Mouse (Mus musculus) hindlimb bud, embryonic 11.5 days (tissue): ENCODE measurements at regions not wholly inside any gene's neighbourhood (a gene's known extent, or its start where the extent isn't known, plus 50 kb on each side); places are given as distances from the start of the nearest gene placed in this dataset.
A peak's percentile ranks its signal among the peaks of the same experiment; 100 is the strongest.

Experiments used
- DNase-seq: peaks from one replicate; pipeline ENCODE4 v3.0.0-alpha.2; 2012; ENCODE audit warnings: low read depth, low spot score; ENCODE audit errors: extremely low spot score

DNA sequence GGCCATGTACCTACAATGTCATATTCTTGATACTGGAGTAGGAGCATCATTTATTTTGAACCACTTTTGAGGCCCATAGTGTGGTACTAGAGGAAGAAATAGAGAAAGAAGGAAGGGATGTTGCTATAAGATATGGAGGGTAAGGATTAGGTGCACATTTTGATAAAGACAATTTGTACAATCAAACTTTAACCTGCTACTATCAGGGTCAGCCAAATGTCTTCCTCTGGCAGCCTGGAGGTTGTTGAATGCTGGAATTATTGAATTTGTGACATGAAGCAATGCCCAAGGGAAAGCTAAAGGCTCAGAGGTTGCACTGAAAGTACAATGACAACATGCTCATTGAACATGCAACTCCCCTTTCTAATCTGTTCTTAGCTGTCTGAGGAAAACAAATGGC lies 202.3 kb upstream of the Sema3a start:
- DNase-seq, result no peak

GRCm38 (mm10) chr5:12925466-12925865 lies 199.7 kb upstream of the Sema3a start:
- DNase-seq, result no peak

- DNase-seq, result no peak
Observed at GRCm38 (mm10) chr5:12926289-12926688, 198.9 kb upstream of the Sema3a start.

GRCm38 (mm10) chr5:12927247-12927646 lies 198.0 kb upstream of the Sema3a start:
- DNase-seq, result no peak

- no peak for DNase-seq
Observed at GRCm38 (mm10) chr5:12937052-12937451, 188.2 kb upstream of the Sema3a start.

GRCm38 (mm10) chr5:12938162-12938852 lies 186.9 kb upstream of the Sema3a start:
- no peak for DNase-seq

DNA sequence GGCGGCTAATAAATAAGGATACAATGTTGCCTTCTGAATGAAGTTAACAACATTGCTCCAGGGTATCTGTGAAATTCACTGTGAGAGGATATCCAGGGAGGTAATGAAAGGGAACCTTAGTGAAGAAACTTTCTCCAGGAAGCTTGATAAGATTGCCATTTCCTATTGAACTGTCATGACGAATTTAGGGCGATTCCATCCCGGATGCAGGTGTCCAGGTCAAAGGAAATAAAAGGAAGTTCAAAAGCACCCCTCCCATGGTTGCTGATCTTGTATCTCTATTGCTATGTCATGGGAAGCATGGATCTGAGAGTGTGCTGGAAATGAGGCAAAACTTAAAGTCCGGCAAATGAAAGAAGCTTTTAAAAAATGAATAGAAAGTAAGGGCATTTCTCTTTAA lies 180.7 kb upstream of the Sema3a start:
- no peak for DNase-seq

GRCm38 (mm10) chr5:12948472-12948871 lies 176.7 kb upstream of the Sema3a start:
- DNase-seq, result no peak

DNA sequence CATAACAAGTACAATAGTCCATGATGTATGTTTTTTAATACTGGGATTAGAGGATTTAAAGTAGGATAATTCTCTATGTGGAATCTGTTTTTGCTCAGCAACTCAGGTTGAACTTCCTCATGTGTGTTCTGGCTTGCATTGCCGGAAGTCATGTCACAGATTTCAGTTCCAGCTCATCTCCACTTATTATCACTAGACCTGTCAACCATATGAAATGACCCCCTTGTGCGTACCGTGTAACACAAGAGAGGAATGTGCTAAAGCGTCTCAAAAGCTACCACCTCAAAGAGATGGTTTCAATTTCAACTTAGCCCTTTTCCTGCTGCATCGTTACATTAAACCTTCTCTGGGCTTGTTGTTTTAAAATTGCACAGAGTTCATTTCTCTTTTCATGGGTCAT lies 154.2 kb upstream of the Sema3a start:
- DNase-seq, result no peak

DNA sequence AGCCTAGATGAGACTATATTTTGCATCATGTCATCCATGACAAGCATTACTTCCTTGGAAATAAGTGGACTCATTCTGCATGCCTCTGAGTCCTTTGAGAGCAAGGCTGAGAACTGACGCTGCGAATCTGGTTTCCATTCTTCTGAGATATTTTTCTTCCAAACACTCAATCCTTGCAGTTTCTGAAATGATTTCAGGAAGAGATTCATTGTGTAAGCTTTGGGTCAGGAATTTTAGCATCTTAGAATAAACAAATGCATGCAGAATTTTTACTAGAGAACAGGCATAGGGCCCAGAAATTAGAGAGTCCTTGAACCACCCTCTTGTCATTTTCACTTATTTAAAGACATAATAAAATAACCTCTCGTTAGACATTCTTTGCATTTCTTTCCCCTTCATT lies 151.5 kb upstream of the Sema3a start:
- DNase-seq, result no peak

GRCm38 (mm10) chr5:12976015-12976742 lies 149.0 kb upstream of the Sema3a start:
- no peak for DNase-seq

- DNase-seq, result no peak
Observed at GRCm38 (mm10) chr5:12977875-12978274, 147.3 kb upstream of the Sema3a start.

GRCm38 (mm10) chr5:12993826-12994225 lies 131.4 kb upstream of the Sema3a start:
- DNase-seq, result no peak

GRCm38 (mm10) chr5:12997440-12997839 lies 127.8 kb upstream of the Sema3a start:
- DNase-seq, result no peak

GRCm38 (mm10) chr5:13007132-13007531 lies 118.1 kb upstream of the Sema3a start:
- no peak for DNase-seq

DNA sequence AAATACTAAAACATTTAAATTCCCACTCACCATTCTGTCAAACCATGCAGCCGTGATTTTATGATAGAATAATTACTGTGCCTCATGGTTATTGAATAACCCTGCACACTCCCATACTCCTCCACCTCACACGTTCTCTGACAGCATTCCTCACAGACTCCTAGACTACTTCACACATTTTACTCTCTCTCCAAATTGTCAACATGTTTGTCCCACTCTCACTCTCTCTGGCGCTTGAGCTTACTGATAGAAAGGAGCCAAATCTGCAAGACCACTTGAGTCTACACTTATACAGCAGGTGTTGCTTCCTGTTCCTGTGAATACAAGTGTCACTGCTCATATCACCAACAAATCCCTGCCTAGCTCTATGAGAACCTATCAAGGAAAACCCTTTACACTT lies 102.9 kb upstream of the Sema3a start:
- no peak for DNase-seq

DNA sequence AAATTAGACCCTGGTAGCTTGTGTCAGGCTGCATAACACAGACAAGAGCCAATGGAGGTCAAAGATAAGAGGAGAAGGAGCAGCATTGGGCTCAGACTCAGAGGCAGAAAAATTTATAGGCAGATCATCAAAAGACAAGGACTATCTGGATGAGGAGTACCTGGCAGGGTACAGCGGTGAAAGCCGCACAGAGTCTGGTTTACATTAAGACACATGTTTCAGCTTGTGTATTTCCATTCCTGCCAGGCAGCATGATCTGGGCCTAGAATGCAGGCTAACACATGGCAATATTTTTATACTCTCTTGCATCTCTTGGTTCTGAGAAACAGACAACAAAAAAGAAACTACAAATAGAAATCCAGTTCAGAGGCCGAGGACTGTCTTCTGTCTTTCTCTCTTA lies 91.9 kb upstream of the Sema3a start:
- no peak for DNase-seq

DNA sequence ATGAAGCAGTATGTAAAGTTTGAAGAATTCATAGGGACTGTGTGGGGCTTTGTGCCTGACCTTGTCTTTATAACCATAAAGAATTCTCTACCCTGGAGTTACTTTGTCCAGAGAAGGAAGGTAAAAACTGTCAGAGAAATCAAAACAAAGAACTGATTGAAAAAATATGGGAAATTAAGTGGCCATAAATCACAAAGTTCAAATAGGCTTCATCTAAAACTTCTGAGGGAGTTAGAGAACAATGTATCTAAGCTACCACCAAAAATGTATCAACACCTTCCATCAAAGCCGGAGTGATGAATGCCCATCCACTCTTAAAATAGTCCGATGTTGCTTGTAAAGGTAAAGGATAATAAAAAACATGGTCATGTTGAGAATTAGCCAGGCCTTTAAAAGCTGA lies 89.1 kb upstream of the Sema3a start:
- DNase-seq, result peak; percentile 79

DNA sequence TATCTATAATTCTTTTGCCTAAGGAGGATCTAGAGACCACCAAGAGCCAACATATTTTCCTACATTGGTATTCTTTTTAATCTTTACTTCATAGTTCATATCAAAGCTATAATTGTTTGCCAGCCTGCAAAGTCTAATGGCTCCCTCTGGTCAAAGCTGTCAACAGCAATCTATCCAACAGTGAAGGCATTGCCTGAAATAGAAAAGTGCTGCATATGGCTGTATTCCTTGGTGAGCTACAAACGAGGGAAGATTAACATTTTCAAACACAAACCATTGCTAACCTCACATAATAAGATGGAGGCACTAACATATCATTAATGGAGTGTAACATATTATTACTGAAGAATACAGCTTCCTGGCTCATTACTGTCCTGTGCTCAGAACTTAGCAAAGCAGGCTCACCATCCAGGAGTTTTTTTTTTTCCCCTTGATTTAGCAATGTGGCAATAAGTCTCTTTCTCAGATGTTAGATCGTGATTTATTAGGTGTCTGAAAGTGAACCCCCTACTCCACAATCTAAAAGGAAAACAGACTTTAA lies 66.3 kb upstream of the Sema3a start:
- DNase-seq, result peak; percentile 85

GRCm38 (mm10) chr5:13066942-13067341 lies 58.3 kb upstream of the Sema3a start:
- no peak for DNase-seq
